Mouse (Mus musculus): ENCODE measurements around the gene Dcaf8. TPM values are rescaled to one million over a fixed set of nuclear protein-coding genes. Genes with fewer than 3 reads are reported as not detected.
"Not testable (repeated sequence)": the region's sequence is repeated elsewhere in the genome, so short reads cannot be mapped to it uniquely, and the experiment has no call there.

Dcaf8 gene
- polyA plus RNA-seq, 2 experiments, result 34.6 to 36.2 TPM

DNA sequence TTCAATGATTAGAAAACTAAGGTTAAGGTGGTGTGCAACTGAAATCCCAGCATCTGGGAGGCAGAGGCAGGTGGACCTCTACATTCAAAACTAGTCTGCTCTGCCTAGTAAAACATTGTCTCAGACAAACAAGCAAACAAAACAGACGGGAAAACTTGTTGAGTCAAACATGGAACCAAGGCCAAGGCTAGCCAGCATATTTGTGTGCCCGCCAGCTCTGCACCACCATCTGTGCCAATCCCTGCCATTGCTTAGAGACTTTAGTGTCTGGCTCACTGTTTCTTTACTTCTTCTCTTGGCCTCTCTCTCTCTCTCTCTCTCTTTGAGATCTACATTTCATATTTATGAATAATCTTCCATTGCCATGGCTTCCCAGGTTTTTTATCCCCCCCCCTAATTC, 80.3 kb downstream of the Dcaf8 start:
- H3K27me3 ChIP-seq (ENCODE audit: control insufficient read depth, insufficient read depth, low read length), result no peaks in the 10 kb centered on the region
- WGBS (ENCODE audit: insufficient replicate concordance), result 59% methylated on average over 2 of the region's 2 CpGs
- TF ChIP-seq EP300 (IDR thresholded peaks at IDR 0.05; ENCODE audit: low read depth), result no peak
- TF ChIP-seq CTCF (IDR thresholded peaks at IDR 0.05; ENCODE audit: low read depth), result no peak
- no peaks in the 10 kb centered on the region for H3K9me3 ChIP-seq (ENCODE audit: control insufficient read depth, low read length)
- H3K36me3 ChIP-seq (replicated peaks; ENCODE audit: control insufficient read depth, insufficient read depth, low read depth), result no peaks in the 10 kb centered on the region
- no peak overlapping the region for H3K9ac ChIP-seq (replicated peaks)
- H3K4me2 ChIP-seq (ENCODE audit: low read depth), result no peak overlapping the region
- no peak overlapping the region for H3K27ac ChIP-seq
- H3K4me3 ChIP-seq (ENCODE audit: insufficient read depth in 1 of 2, low read depth in 2 of 2, low read length in 2 of 2), result no peak overlapping the region
- no peak for DNase-seq (ENCODE audit: low read depth in 3 of 3, low spot score in 3 of 3)
- no peaks in the 10 kb centered on the region; a peak in 1 of 4 replicates for H3K4me1 ChIP-seq (replicated peaks; ENCODE audit: control insufficient read depth in 2 of 2, insufficient read depth in 2 of 2, low read length in 1 of 2)
- ATAC-seq (ENCODE audit: insufficient read depth), result no peak

DNA sequence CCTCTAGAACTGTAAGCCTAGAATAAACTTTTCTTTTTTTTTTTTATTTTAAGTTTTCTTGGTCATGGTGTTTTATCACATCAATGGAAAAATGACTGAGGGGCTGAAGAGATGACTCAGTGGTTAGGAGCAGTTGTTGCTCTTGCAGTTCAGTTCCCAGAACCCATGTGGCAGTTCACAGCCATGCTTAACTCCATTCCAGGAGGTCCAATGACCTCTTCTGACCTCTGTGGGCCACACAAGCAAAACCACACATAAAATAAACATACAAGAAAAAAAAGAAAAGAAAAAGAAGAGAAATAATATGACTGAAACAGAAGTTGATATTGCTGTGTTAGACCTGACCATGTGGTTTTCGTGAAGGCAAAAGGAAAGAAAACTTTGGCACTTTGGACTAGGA, 81.3 kb downstream of the Dcaf8 start:
- Histone ChIP-seq H3K4me1 (replicated peaks; ENCODE audit: control insufficient read depth in 2 of 2, insufficient read depth in 2 of 2, low read length in 1 of 2) (no peaks in the 10 kb centered on the region; a peak in 1 of 4 replicates), H3K9me3 (ENCODE audit: control insufficient read depth, low read length) (no peaks in the 10 kb centered on the region), H3K27me3 (ENCODE audit: control insufficient read depth, insufficient read depth, low read length) (no peaks in the 10 kb centered on the region), H3K9ac (replicated peaks) (no peak overlapping the region), H3K4me3 (ENCODE audit: insufficient read depth in 1 of 2, low read depth in 2 of 2, low read length in 2 of 2) (no peak overlapping the region), H3K36me3 (replicated peaks; ENCODE audit: control insufficient read depth, insufficient read depth, low read depth) (no peaks in the 10 kb centered on the region), H3K27ac (no peak overlapping the region), H3K4me2 (ENCODE audit: low read depth) (no peak overlapping the region)
- DNase-seq (ENCODE audit: low read depth in 3 of 3, low spot score in 3 of 3) (no peak), ATAC-seq (ENCODE audit: insufficient read depth) (no peak)
- TF ChIP-seq EP300 (IDR thresholded peaks at IDR 0.05; ENCODE audit: low read depth) (no peak), CTCF (IDR thresholded peaks at IDR 0.05; ENCODE audit: low read depth) (no peak)
- WGBS (ENCODE audit: insufficient replicate concordance), result 82% methylated on average over 1 of the region's 1 CpGs

DNA sequence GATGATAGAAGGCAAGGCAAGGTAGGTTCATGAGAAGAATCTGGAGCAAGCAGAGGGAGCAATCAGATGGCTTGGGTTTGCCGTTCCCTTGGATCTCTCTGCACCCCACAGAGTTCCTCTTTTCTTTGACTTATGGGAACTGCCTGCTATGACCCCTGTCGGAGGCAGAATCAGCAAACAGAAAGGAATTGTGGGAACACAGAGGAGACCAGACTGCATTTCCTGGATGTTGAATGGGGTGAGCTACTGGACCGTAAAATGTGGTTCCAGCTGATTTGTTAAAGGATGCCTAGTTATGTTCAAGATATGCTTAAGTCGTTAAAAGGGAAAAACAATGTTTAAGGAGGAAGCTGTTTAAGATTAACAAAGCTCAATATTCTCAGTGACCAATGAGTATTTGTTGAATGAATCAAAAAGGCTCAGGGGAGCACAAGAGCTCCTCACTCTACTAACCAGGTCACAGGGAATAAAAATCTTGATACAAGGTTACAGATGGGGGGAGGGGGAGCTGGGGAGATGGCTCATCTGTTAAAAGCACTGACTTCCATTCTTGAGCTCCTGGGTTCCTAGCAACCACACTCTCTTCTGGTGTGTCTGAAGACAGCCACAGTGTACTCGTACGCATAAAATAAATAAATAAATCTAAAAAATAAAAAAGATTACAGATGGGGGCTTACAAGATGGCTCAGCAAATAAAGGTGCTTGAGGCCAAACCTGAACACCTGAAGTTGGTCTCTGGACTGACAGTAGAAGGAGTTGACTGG, 93.2 kb downstream of the Dcaf8 start:
- no peaks in the 10 kb centered on the region for H3K36me3 ChIP-seq (replicated peaks; ENCODE audit: control insufficient read depth, insufficient read depth, low read depth)
- no peak for ATAC-seq (ENCODE audit: insufficient read depth)
- peaks cover 15% of the 10 kb centered on the region for H3K27me3 ChIP-seq (ENCODE audit: control insufficient read depth, insufficient read depth, low read length)
- no peaks in the 10 kb centered on the region; a peak in 2 of 4 replicates for H3K4me1 ChIP-seq (replicated peaks; ENCODE audit: control insufficient read depth in 2 of 2, insufficient read depth in 2 of 2, low read length in 1 of 2)
- TF ChIP-seq CTCF (IDR thresholded peaks at IDR 0.05; ENCODE audit: low read depth), result no peak
- TF ChIP-seq EP300 (IDR thresholded peaks at IDR 0.05; ENCODE audit: low read depth), result no peak
- no peak overlapping the region for H3K4me3 ChIP-seq (ENCODE audit: insufficient read depth in 1 of 2, low read depth in 2 of 2, low read length in 2 of 2)
- no peak overlapping the region for H3K4me2 ChIP-seq (ENCODE audit: low read depth)
- no peak overlapping the region for H3K9ac ChIP-seq (replicated peaks)
- no peak for DNase-seq (ENCODE audit: low read depth in 3 of 3, low spot score in 3 of 3)
- no peaks in the 10 kb centered on the region for H3K9me3 ChIP-seq (ENCODE audit: control insufficient read depth, low read length)
- WGBS (ENCODE audit: insufficient replicate concordance), result 24% methylated on average over 6 of the region's 6 CpGs
- no peak overlapping the region for H3K27ac ChIP-seq

DNA sequence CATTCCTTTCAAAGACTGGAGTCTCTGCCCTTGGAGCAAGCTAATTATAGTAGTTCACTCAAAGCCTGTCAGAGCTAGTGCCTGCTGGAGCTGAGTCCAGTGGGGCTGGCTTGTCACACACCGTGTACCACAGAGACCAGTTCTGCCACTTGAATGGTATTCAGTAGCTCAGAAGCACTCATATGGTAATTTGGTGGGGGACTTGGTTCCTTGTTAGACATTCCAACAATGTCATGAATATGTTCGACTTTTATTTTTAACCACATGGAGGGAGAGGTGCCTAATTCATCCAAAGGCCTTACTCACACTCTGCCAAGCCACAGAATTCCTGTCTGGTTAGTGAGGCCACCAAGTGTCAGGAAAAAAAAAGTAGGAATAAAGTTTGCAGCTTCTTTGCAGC, 94.5 kb downstream of the Dcaf8 start:
- no peak overlapping the region for H3K9ac ChIP-seq (replicated peaks)
- no peak overlapping the region for H3K4me3 ChIP-seq (ENCODE audit: insufficient read depth in 1 of 2, low read depth in 2 of 2, low read length in 2 of 2)
- DNase-seq (ENCODE audit: low read depth in 3 of 3, low spot score in 3 of 3) (no peak), ATAC-seq (ENCODE audit: insufficient read depth) (no peak)
- 38% methylated on average over 2 of the region's 2 CpGs for WGBS (ENCODE audit: insufficient replicate concordance)
- H3K4me2 ChIP-seq (ENCODE audit: low read depth), result no peak overlapping the region
- H3K36me3 ChIP-seq (replicated peaks; ENCODE audit: control insufficient read depth, insufficient read depth, low read depth), result no peaks in the 10 kb centered on the region
- H3K4me1 ChIP-seq (replicated peaks; ENCODE audit: control insufficient read depth in 2 of 2, insufficient read depth in 2 of 2, low read length in 1 of 2), result no peaks in the 10 kb centered on the region; a peak in 2 of 4 replicates
- H3K9me3 ChIP-seq (ENCODE audit: control insufficient read depth, low read length), result no peaks in the 10 kb centered on the region
- no peak overlapping the region for H3K27ac ChIP-seq
- TF ChIP-seq EP300 (IDR thresholded peaks at IDR 0.05; ENCODE audit: low read depth), result no peak
- no peak for TF ChIP-seq CTCF (IDR thresholded peaks at IDR 0.05; ENCODE audit: low read depth)
- peaks cover 15% of the 10 kb centered on the region for H3K27me3 ChIP-seq (ENCODE audit: control insufficient read depth, insufficient read depth, low read length)

DNA sequence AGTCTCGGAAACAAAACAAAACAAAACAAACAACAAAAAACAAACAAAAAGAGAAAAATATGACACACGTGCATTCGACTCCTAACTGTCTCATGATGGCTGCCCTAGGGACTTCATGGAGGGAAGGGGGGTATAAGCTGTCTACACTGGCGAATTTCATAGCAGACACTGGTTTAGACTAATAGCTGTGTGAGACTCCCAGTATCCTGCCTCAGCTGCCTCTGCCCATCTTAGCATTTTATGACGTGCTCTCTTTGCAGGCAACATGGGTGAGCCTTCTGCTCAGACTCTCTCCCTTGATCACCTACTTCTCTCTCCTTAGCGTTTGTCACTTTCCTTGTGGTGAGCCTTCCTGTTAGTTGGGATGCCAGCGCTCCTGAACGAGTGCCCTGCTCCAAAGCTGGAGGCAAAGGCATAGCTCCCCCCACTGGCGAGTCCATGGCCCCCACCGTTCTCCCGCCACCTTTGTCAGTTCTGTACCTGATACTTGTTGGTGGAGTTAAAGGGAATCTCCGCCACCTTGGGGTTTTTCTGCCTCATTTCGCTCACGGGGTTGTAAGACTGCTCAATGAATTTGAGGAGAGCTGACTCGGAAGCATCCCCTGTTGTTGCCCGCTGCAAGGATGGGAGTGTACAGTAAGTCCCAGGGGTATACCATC, 95.8 kb downstream of the Dcaf8 start:
- Histone ChIP-seq H3K27me3 (ENCODE audit: control insufficient read depth, insufficient read depth, low read length) (peaks cover 15% of the 10 kb centered on the region), H3K27ac (no peak overlapping the region), H3K4me1 (replicated peaks; ENCODE audit: control insufficient read depth in 2 of 2, insufficient read depth in 2 of 2, low read length in 1 of 2) (no peaks in the 10 kb centered on the region; a peak in 2 of 4 replicates), H3K9ac (replicated peaks) (no peak overlapping the region), H3K9me3 (ENCODE audit: control insufficient read depth, low read length) (no peaks in the 10 kb centered on the region), H3K4me3 (ENCODE audit: insufficient read depth in 1 of 2, low read depth in 2 of 2, low read length in 2 of 2) (no peak overlapping the region), H3K4me2 (ENCODE audit: low read depth) (no peak overlapping the region), H3K36me3 (replicated peaks; ENCODE audit: control insufficient read depth, insufficient read depth, low read depth) (no peaks in the 10 kb centered on the region)
- DNase-seq (ENCODE audit: low read depth in 3 of 3, low spot score in 3 of 3) (no peak), ATAC-seq (ENCODE audit: insufficient read depth) (no peak)
- TF ChIP-seq EP300 (IDR thresholded peaks at IDR 0.05; ENCODE audit: low read depth), result no peak
- TF ChIP-seq CTCF (IDR thresholded peaks at IDR 0.05; ENCODE audit: low read depth), result peak; percentile 24; the same call in 1 of the 2 replicates
- WGBS (ENCODE audit: insufficient replicate concordance), result 26% methylated on average over 16 of the region's 16 CpGs

DNA sequence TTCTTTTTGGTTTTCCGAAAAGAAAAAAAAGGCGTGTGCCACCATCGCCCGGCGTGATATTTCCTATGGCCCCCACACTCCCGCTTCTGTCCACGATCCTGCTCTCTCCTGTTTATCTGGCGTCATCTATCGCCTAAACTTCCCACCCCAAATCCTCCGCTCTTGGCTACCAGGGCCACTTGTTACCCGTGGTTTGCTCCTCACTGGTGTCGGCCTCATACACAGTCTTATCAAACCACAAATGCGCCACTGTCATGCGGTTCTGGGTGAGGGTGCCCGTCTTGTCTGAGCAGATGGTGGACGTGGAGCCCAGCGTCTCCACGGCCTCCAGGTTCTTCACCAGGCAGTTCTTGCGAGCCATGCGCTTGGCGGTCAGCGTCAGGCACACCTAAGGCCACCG, 96.8 kb downstream of the Dcaf8 start:
- 0 out of 2 replicates have a peak overlapping the region, but pooled peaks have one; percentile 15 for H3K4me2 ChIP-seq (ENCODE audit: low read depth)
- 28% methylated on average over 22 of the region's 23 CpGs for WGBS (ENCODE audit: insufficient replicate concordance)
- not testable (repeated sequence) for H3K9me3 ChIP-seq (ENCODE audit: control insufficient read depth, low read length); H3K9ac ChIP-seq (replicated peaks); DNase-seq (ENCODE audit: low read depth in 3 of 3, low spot score in 3 of 3); ATAC-seq (ENCODE audit: insufficient read depth); H3K36me3 ChIP-seq (replicated peaks; ENCODE audit: control insufficient read depth, insufficient read depth, low read depth); H3K27ac ChIP-seq; H3K4me1 ChIP-seq (replicated peaks; ENCODE audit: control insufficient read depth in 2 of 2, insufficient read depth in 2 of 2, low read length in 1 of 2); H3K4me3 ChIP-seq (ENCODE audit: insufficient read depth in 1 of 2, low read depth in 2 of 2, low read length in 2 of 2)
- H3K27me3 ChIP-seq (ENCODE audit: control insufficient read depth, insufficient read depth, low read length), result peaks cover 15% of the 10 kb centered on the region
